Mouse (Mus musculus): ENCODE measurements around the gene Camta1. TPM values are rescaled to one million over a fixed set of nuclear protein-coding genes. Genes with fewer than 3 reads are reported as not detected.

The Camta1 gene
- total RNA-seq, 2 experiments from 2014 or later, result 247 to 265 TPM

GRCm38 (mm10) chr4:151222635-151223034 is 639.0 kb downstream of the Camta1 start:
- DNase-seq (ENCODE audit: low spot score in 2 of 2), result no peak

- DNase-seq (ENCODE audit: low spot score in 2 of 2), result no peak
Observed at GRCm38 (mm10) chr4:151216553-151217292, 645.0 kb downstream of the Camta1 start.

GRCm38 (mm10) chr4:151215866-151216265 is 645.8 kb downstream of the Camta1 start:
- no peak for DNase-seq (ENCODE audit: low spot score in 2 of 2)

GRCm38 (mm10) chr4:151215179-151215578 is 646.5 kb downstream of the Camta1 start:
- peak in 1 of 2 experiments; percentile 15 for DNase-seq (ENCODE audit: low spot score in 2 of 2)

- no peak for DNase-seq (ENCODE audit: low spot score in 2 of 2)
Observed at GRCm38 (mm10) chr4:151213475-151213874, 648.2 kb downstream of the Camta1 start.

GRCm38 (mm10) chr4:151211992-151212391 is 649.7 kb downstream of the Camta1 start:
- DNase-seq (ENCODE audit: low spot score in 2 of 2), result no peak

- no peak for DNase-seq (ENCODE audit: low spot score in 2 of 2)
Observed at GRCm38 (mm10) chr4:151207566-151207965, 654.1 kb downstream of the Camta1 start.

GRCm38 (mm10) chr4:151202891-151203290 is 658.8 kb downstream of the Camta1 start:
- DNase-seq (ENCODE audit: low spot score in 2 of 2), result no peak

- DNase-seq (ENCODE audit: low spot score in 2 of 2), result peak; percentile 70 to 77
Observed at GRCm38 (mm10) chr4:151200316-151200715, 661.4 kb downstream of the Camta1 start.

- DNase-seq (ENCODE audit: low spot score in 2 of 2), result no peak
Observed at GRCm38 (mm10) chr4:151195126-151195525, 666.5 kb downstream of the Camta1 start.

- no peak for DNase-seq (ENCODE audit: low spot score in 2 of 2)
Observed at GRCm38 (mm10) chr4:151194715-151195097, 667.0 kb downstream of the Camta1 start.

- no peak for DNase-seq (ENCODE audit: low spot score in 2 of 2)
Observed at GRCm38 (mm10) chr4:151194030-151194714, 667.5 kb downstream of the Camta1 start.

- DNase-seq (ENCODE audit: low spot score in 2 of 2), result no peak
Observed at GRCm38 (mm10) chr4:151186447-151186846, 675.2 kb downstream of the Camta1 start.

GRCm38 (mm10) chr4:151185750-151186149 is 675.9 kb downstream of the Camta1 start:
- DNase-seq (ENCODE audit: low spot score in 2 of 2), result no peak

GRCm38 (mm10) chr4:151180394-151180902 is 681.2 kb downstream of the Camta1 start:
- DNase-seq (ENCODE audit: low spot score in 2 of 2), result no peak

GRCm38 (mm10) chr4:151179639-151180038 is 682.0 kb downstream of the Camta1 start:
- DNase-seq (ENCODE audit: low spot score in 2 of 2), result no peak

GRCm38 (mm10) chr4:151178970-151179378 is 682.7 kb downstream of the Camta1 start:
- DNase-seq (ENCODE audit: low spot score in 2 of 2), result peak; percentile 77 to 85

- no peak for DNase-seq (ENCODE audit: low spot score in 2 of 2)
Observed at GRCm38 (mm10) chr4:151172526-151172925, 689.1 kb downstream of the Camta1 start.

GRCm38 (mm10) chr4:151171117-151171516 is 690.6 kb downstream of the Camta1 start:
- no peak for DNase-seq (ENCODE audit: low spot score in 2 of 2)

- DNase-seq (ENCODE audit: low spot score in 2 of 2), result no peak
Observed at GRCm38 (mm10) chr4:151170658-151171057, 691.0 kb downstream of the Camta1 start.

GRCm38 (mm10) chr4:151166969-151167368 is 694.7 kb downstream of the Camta1 start:
- DNase-seq (ENCODE audit: low spot score in 2 of 2), result no peak

GRCm38 (mm10) chr4:151165539-151165938 is 696.1 kb downstream of the Camta1 start:
- peak; percentile 75 to 86 for DNase-seq (ENCODE audit: low spot score in 2 of 2)

All from left cerebral cortex, adult 18-20 months (tissue).